Mouse (Mus musculus) B cell, adult 2 months (primary cell): ENCODE data around the gene Rrn3.
"Not testable (repeated sequence)": the region's sequence is repeated elsewhere in the genome, so short reads cannot be mapped to it uniquely, and the experiment has no call there.

ENCODE experiments used
- DNase-seq, 2 experiments: peaks; one replicate each; pipeline ENCODE4 v3.0.0; 2022

The Rrn3 gene

DNA sequence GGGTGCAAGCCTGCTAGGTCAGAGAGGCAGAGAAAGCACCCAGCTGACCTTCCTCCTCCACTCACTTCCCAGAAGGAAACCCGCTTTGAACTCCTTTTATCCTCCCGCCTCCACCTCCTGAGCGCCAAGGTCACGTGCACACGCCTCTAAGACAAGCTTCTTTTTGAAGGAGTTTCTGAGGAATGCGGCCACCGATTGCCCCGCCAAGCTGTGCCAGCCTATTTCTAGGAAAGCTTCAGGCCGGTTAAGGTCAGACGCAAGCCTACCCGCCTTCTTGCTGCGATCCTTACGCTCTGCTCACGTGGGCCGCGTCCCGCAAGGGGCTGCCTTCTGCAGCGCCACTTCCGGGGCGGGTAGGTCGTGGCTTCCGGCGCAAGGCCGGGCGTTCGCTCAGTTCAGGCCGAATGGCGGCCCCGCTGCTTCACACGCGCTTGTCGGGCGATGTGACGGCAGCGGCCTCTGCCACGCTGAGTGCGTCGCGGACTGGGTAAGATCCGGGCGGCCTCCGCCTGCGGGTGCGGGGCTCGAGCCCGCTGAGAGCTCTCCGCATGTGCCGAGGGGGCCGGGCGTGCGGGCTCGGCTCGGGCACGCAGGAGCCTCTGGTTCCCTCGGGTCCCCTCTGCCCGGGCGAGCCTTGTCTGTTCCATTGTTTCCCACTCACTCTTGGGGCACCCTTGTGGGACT, at the start of gene Rrn3:
Gene Rrn3 (plus strand): TSS at position 356 of the 684 bp plus-strand sequence.
- DNase-seq = peak; percentile 92 to 93

GRCm38 (mm10) chr16:13732786-13733185, 47.7 kb upstream of the Rrn3 start:
- no peak for DNase-seq

DNA sequence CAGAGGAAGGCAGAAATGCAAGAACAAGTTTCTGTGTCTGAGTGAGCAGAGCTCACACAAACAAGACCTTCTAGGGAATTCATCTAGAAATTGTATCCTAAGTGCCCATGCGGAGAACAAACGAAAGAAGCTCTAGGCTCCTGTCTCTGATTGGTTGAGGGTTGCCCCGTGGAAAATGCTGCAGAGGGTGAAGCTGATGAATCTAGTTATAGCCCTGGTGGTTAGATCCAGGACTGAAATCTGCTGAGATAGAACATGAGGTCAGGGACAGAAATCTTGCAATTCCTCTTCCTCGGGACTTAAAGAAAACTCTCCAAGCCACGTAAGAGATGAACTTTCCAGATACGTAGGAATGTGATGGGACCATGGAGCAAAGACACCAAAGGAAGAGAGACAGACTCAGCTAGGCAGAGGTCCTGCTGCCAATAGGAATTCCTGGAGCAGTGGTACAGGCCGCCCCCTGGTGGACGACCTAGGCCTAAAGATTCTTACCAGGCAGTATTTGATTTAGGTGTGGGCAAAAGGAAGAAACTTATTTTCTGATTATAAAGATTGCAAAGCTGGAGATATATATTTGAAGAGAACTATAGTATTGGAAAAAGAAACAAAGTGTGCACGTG, 46.9 kb upstream of the Rrn3 start:
- peak; percentile 78 to 81 for DNase-seq

- DNase-seq = no peak
Measured at GRCm38 (mm10) chr16:13735977-13736376, 44.5 kb upstream of the Rrn3 start.

DNA sequence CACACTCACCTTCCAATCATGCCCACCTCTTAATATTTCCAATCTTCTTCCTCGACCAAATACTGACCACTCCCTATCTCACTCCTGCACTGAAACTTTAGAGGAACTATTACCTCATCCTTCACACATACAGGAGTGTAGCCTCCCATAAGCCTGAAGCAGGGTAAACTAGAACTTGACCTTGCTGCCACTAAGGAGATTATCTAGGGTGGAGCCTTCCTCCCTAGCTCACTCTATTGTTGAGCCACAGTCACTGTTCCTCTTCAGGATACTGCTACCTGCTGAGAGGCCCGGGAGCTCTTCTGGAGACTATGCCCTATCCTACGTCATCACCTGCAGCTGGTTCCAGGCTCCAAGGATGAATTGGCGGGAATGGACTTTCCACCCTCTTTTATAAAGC, 41.5 kb upstream of the Rrn3 start:
- DNase-seq = not testable (repeated sequence)

DNA sequence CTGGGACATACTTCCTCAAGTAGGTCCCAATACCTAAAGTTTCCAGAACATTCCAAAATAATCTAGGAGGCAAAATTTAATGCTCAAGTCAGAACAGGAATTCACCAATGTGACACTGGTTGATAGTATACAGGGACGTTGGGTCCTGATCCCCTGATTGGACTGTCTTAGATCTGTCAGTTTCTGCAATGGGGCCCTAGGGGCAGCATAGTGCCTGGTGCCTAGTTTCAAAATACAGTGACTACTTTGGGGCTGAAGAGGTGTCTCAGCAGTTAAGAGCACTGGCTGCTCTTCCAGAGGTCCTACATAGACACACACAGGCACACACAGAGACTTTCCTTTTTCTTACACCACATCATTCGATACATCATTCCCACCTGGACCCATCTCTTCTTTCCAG, 39.7 kb upstream of the Rrn3 start:
- DNase-seq = no peak

DNA sequence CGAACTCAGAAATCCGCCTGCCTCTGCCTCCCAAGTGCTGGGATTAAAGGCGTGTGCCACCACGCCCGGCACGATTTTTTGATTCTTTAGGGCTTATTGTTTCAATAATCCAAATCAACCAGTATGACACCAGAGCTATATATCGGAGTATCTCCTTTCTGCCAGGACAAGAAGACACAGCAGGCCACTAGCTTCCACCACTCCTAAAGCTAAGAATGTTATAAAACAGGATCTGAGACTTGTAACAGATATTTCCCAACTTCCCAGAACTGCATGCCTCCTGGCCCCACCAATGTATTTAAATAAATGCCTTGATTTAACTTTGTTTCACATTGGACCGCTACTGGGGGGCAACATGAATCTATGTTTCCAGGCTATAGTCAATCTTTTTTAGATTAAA, 32.8 kb upstream of the Rrn3 start:
- DNase-seq = no peak

- DNase-seq = no peak
Measured at GRCm38 (mm10) chr16:13748124-13748523, 32.4 kb upstream of the Rrn3 start.

DNA sequence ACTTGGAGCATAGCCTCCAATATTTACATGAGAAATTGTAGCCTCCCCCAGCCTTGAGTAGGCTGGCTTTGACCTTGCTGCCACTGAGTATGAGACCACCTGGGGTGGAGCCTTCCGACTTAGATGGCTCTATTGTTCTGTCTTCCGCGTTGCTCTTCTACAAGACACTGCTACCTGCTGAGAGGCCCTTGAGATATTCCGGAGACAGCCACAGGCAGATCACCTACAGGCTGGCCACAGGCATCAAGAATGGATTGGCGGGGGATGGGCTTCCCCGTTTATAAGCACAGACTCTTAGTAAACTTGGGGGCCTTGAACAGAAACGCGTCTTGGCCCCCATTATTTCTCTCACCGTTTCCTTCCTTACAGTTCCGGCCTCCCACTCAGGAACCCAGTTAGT, 31.7 kb upstream of the Rrn3 start:
- not testable (repeated sequence) for DNase-seq

DNA sequence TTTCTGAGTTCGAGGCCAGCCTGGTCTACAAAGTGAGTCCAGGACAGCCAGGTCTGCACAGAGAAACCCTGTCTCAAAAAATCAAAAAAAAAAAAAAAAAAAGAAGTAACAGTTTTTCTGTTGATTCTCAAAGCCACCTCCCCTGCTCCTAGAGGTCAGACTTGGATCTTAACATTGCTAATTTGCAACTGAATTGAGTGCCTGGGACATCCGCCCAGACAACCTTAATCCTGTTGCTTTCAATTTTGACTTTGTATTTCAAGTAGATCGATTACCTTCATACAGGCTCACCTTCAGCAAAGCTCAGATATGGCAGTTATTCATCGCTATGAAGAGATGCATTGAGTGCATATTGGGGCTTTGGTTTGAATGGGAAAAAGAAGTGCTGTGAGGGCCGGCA, 31.2 kb upstream of the Rrn3 start:
- DNase-seq = no peak

GRCm38 (mm10) chr16:13749981-13750380, 30.5 kb upstream of the Rrn3 start:
- no peak for DNase-seq

- no peak for DNase-seq
Measured at GRCm38 (mm10) chr16:13750626-13751025, 29.9 kb upstream of the Rrn3 start.

GRCm38 (mm10) chr16:13753986-13754385, 26.5 kb upstream of the Rrn3 start:
- no peak for DNase-seq

DNA sequence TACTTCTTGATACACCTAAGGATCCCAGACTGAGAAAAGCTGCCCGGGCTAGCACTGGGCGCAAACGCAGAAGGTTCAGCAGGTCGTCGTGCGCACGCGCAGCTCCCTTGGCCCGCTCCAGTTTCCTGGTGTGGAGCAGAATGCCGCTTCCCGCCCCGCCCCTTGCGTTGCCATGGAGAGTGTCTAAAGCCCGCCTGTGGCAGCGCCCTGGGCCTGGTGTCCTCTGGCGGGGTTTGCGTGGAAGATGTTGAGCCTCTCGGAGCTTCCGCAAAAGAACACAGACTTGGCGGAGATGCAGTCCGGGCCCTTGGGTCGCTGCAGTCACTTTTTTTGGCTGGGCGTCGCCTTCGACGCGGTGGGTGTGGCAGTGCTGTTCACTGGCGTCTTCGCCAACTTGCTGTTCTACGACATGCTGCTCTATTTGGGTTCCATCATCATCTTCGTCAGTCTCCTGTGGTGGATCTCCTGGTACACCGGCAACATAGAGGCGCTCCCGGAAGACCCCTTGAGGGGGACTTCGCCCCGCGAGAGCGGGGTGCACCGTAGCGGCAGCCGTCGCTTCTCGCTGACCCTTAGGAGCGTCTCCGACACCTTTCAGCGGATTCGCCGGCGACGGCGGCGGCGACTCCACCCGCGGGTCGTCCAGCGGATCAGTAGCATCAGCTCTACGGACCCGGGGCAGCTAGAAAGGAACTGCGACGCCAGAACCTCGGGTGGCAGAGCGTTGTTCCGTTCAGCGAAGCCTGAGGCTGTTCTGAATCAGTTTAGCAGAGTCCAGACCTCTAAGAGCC, 25.9 kb upstream of the Rrn3 start:
- DNase-seq = peak; percentile 92 to 94

DNA sequence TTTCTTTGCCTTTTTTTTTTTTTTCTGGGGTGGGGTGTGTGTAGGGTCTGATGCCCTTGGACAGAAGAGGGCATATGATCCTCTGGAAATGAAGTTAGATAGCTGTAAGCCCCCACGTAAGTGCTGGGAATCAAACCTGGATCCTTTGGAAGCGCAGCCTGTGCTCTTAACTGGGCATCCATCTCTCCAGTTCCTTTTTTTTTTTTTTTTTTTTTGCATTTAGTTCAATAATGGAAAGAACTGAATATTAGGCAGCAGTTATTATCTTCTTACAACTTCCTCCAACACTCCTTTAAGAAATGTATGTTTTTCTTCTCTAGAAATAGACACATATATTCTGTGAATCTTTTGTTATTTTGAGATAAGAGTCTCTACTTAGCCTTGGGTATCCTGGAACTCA, 22.7 kb upstream of the Rrn3 start:
- DNase-seq = no peak

GRCm38 (mm10) chr16:13762807-13763206, 17.7 kb upstream of the Rrn3 start:
- not testable (repeated sequence) for DNase-seq

DNA sequence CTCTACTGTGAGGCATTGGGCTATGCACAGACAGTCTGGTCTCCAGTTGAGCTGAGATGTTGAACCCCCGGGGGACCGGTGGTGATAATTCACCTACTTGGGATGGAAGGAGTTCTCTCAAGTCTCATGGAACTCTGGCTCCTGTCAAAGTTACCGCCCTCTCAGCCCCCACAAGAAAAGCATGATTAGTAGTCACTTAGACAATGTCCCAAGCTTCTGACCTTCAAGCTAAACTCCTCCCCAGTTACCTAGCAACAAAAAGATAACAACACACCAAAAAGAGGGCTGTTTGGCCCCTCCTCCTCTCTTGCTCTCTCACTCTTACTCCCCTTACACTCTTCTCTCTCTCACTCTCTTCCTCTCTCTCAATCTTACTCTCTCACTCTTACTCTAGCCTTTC, 16.0 kb upstream of the Rrn3 start:
- no peak for DNase-seq

DNA sequence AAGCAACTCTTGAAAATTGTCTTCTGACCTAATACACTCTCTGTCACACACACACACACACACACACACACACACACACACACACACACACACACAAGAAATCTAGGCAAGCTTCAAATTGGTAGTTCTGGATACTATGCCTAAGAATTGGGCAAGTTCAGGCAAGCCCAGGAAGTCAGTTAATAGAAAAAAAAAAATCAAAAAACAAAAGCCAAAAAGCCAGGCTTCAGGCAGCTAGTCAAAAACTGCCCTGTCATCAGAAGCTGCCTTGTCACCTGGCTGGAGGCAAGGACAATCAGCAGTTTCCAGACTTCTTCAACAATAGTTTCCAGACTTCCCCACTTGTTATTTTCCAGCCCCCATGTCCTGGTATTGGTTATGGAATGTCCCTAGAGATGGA, 14.1 kb upstream of the Rrn3 start:
- no peak for DNase-seq

DNA sequence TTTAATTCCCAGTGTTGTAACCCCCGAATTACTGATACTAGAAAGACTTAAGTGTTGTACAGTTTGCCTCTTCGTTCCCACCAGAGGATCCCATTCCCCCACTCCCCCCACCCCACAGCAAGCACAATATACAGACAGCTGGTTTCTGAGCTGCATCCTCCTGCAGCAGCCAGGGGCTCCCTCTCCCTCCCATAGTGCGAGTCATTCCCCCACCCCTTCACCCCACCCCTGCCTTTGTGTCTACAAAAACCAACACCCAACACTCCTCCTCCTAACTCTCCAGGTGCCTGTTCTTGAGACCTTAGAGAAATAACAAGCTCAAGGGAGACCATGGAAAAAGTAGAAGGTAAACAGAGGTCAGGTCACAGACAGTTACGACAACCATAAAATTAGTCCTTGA, 8.9 kb upstream of the Rrn3 start:
- DNase-seq = not testable (repeated sequence)

DNA sequence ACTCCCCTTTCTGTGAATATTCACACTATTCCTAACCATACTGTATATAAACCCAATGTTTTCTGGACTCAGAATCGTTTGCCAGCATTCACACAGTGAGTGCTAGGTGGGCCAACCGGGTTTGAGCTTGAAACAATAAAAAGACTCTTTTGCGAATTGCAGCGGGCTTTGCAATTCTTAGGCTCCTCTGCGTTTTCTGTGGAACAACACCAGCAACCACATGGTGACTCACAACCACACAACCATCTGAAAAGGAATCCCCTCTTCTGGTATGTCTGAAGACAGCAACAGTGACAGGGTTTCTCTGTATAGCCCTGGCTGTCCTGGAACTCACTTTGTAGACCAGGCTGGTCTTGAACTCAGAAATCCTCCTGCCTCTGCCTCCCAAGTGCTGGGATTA, 8.5 kb upstream of the Rrn3 start:
- not testable (repeated sequence) for DNase-seq

GRCm38 (mm10) chr16:13774011-13774410, 6.5 kb upstream of the Rrn3 start:
- DNase-seq = not testable (repeated sequence)

DNA sequence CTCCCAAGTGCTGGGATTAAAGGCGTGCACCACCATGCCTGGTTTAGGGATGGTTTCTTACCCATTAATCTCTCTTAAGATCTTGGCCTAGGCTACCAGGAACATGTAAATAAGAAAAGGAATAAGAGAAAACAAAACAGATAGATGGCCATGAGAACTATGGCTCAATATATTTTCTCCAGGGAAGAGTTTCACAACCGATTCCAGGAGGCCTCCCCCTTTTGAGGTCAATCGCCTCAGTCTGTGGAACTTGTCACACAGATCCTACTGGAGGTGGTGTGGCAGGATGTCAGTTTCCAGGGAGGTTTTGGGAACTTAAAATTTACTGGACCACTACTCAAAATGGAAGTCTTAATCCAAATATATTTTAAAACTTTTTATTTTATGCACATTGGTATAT, 5.9 kb upstream of the Rrn3 start:
- not testable (repeated sequence) for DNase-seq

DNA sequence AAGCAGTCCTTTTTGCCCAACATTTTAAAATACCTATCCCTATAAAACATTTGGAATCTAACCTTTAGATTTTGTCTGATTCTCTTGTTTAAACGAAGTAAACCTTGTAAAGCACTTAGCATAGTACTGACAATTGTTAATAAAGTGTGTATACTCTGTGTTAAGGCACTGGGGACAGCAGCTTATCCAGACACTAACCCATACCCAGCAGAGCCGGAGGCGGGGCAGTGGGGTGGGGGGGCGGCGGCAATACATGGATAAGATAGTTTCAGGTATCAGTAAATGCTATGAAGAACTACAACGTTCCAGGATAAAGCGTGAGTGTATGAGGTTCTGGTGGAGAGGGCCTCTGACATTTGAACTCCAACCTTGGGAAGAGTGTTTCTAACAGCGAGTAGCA, 708 bp downstream of the Rrn3 start:
- no peak for DNase-seq

- no peak for DNase-seq
Measured at GRCm38 (mm10) chr16:13785932-13786331, 5.4 kb downstream of the Rrn3 start.
